Mouse (Mus musculus): ENCODE measurements around the gene Mapk8ip2. TPM values are rescaled to one million over a fixed set of nuclear protein-coding genes. Genes with fewer than 3 reads are reported as not detected.

Mapk8ip2 gene
- polyA plus RNA-seq, 1 experiment from 2014 or later, result 0.34 TPM

- H3K4me2 ChIP-seq (replicated peaks; ENCODE audit: low read depth, low read length), result no peak overlapping the region
- H3K4me3 ChIP-seq (ENCODE audit: low read length), result no peak overlapping the region
- H3K27me3 ChIP-seq (ENCODE audit: control insufficient read depth, insufficient read depth, low read length), result no peaks in the 10 kb centered on the region
- peaks cover 1% of the 10 kb centered on the region; the same call in 1 of the 2 replicates for H3K36me3 ChIP-seq (ENCODE audit: control insufficient read depth, insufficient read depth, low read length)
- H3K9me3 ChIP-seq (ENCODE audit: control insufficient read depth, low read length), result no peaks in the 10 kb centered on the region
- peaks cover 4% of the 10 kb centered on the region; the same call in 1 of the 2 replicates for H3K4me1 ChIP-seq (ENCODE audit: control insufficient read depth, insufficient read depth, low read length)
- ATAC-seq (ENCODE audit: low FRiP score, low TSS enrichment), result no peak
- H3K27ac ChIP-seq (ENCODE audit: low read depth, low read length), result no peak overlapping the region
- H3K9ac ChIP-seq (ENCODE audit: low read depth, low read length), result no peak overlapping the region
- WGBS, result 80% methylated on average over 4 of the region's 4 CpGs
Observed at GRCm38 (mm10) chr15:89432946-89433345, 20.8 kb upstream of the Mapk8ip2 start.

- no peak overlapping the region for H3K4me2 ChIP-seq (replicated peaks; ENCODE audit: low read depth, low read length)
- no peak for ATAC-seq (ENCODE audit: low FRiP score, low TSS enrichment)
- no peak overlapping the region for H3K27ac ChIP-seq (ENCODE audit: low read depth, low read length)
- H3K9ac ChIP-seq (ENCODE audit: low read depth, low read length), result no peak overlapping the region
- H3K36me3 ChIP-seq (ENCODE audit: control insufficient read depth, insufficient read depth, low read length), result no peaks in the 10 kb centered on the region
- H3K4me1 ChIP-seq (ENCODE audit: control insufficient read depth, insufficient read depth, low read length), result no peaks in the 10 kb centered on the region
- 73% methylated on average over 3 of the region's 3 CpGs for WGBS
- no peak overlapping the region for H3K4me3 ChIP-seq (ENCODE audit: low read length)
- no peaks in the 10 kb centered on the region for H3K27me3 ChIP-seq (ENCODE audit: control insufficient read depth, insufficient read depth, low read length)
- H3K9me3 ChIP-seq (ENCODE audit: control insufficient read depth, low read length), result no peaks in the 10 kb centered on the region
Observed at GRCm38 (mm10) chr15:89434136-89434535, 19.6 kb upstream of the Mapk8ip2 start.

DNA sequence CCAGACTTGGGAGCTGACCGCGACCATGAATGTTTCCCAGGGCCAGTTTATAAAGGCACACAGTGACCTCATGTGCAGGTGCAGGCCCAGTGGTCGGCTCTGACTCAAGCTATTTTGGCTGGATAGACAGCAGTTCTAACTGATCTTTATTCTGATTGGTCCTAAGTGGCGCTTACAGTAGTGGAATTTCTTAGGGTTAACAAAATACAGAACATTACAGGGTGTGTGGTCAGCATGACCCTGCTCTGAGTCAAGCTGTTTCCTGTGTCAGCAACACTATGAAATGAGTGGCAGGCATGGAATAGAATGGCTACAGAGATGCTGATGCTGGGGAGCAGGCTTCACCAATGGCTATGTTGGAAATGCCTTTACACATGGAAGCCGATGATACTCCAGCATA is 17.8 kb upstream of the Mapk8ip2 start:
- Histone ChIP-seq H3K36me3 (ENCODE audit: control insufficient read depth, insufficient read depth, low read length) (no peaks in the 10 kb centered on the region), H3K9ac (ENCODE audit: low read depth, low read length) (no peak overlapping the region), H3K27me3 (ENCODE audit: control insufficient read depth, insufficient read depth, low read length) (no peaks in the 10 kb centered on the region), H3K9me3 (ENCODE audit: control insufficient read depth, low read length) (no peaks in the 10 kb centered on the region), H3K4me1 (ENCODE audit: control insufficient read depth, insufficient read depth, low read length) (no peaks in the 10 kb centered on the region), H3K27ac (ENCODE audit: low read depth, low read length) (no peak overlapping the region), H3K4me3 (ENCODE audit: low read length) (no peak overlapping the region), H3K4me2 (replicated peaks; ENCODE audit: low read depth, low read length) (no peak overlapping the region)
- WGBS, result 84% methylated on average over 5 of the region's 5 CpGs
- ATAC-seq (ENCODE audit: low FRiP score, low TSS enrichment), result no peak

- no peak overlapping the region for H3K4me3 ChIP-seq (ENCODE audit: low read length)
- H3K27ac ChIP-seq (ENCODE audit: low read depth, low read length), result no peak overlapping the region
- no peaks in the 10 kb centered on the region for H3K4me1 ChIP-seq (ENCODE audit: control insufficient read depth, insufficient read depth, low read length)
- no peak overlapping the region for H3K9ac ChIP-seq (ENCODE audit: low read depth, low read length)
- H3K36me3 ChIP-seq (ENCODE audit: control insufficient read depth, insufficient read depth, low read length), result no peaks in the 10 kb centered on the region
- 47% methylated on average over 8 of the region's 8 CpGs for WGBS
- H3K27me3 ChIP-seq (ENCODE audit: control insufficient read depth, insufficient read depth, low read length), result no peaks in the 10 kb centered on the region
- no peak overlapping the region for H3K4me2 ChIP-seq (replicated peaks; ENCODE audit: low read depth, low read length)
- H3K9me3 ChIP-seq (ENCODE audit: control insufficient read depth, low read length), result no peaks in the 10 kb centered on the region
- no peak for ATAC-seq (ENCODE audit: low FRiP score, low TSS enrichment)
Observed at GRCm38 (mm10) chr15:89442486-89443070, 11.1 kb upstream of the Mapk8ip2 start.

DNA sequence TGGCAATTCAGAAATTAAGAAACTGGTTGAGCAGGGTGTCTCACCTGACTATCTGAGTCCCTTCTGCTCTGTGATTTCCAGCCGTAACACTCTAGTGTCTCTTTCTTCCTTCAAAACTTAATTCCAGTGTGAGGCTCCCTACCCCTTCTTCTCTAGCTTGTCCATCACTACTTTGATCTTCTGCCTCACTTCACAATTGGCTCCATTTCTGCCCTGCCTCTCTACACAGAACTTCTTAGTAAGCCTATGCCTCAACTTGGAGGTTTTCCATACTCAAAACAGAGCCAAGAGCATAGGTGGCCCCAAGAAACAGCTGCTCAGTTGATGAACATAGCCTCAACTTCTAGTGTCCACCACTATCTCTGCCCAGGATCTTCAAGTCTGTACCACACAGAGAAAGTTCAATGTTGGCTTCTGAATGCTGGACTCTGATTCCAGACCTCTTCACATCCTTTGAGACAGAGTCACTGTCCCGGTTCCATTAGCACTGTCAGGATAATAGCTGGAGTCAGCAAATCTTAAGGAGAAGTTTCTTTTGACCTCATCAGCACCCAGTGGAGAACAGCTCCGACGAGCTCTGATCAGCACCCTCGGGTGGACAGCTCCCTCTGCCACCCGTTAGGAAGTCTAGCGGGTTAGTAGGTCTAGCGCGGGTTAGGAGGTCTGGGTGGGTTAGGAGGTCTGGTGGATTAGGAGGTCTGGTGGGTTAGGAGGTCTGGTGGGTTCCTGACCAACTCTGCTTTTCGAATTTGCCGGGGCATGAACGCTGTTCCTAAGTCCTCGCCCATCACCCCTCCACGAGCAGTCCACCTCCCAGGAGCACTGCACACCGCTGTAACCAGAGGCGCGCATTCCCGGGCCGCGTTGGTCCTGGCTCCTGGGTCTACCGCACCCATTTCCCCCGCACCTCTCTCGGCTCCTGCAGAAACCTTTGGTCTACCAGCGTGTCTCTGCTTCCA is 528 bp upstream of the Mapk8ip2 start:
- ATAC-seq (ENCODE audit: low FRiP score, low TSS enrichment), result peak; percentile 80
- peak overlapping the region; percentile 93 for H3K4me2 ChIP-seq (replicated peaks; ENCODE audit: low read depth, low read length)
- no peaks in the 10 kb centered on the region for H3K9me3 ChIP-seq (ENCODE audit: control insufficient read depth, low read length)
- no peaks in the 10 kb centered on the region for H3K36me3 ChIP-seq (ENCODE audit: control insufficient read depth, insufficient read depth, low read length)
- H3K4me1 ChIP-seq (ENCODE audit: control insufficient read depth, insufficient read depth, low read length), result peaks cover 9% of the 10 kb centered on the region; the same call in 1 of the 2 replicates
- no peak overlapping the region for H3K27ac ChIP-seq (ENCODE audit: low read depth, low read length)
- 4% methylated on average over 24 of the region's 24 CpGs for WGBS
- H3K4me3 ChIP-seq (ENCODE audit: low read length), result peak overlapping the region; percentile 50
- H3K27me3 ChIP-seq (ENCODE audit: control insufficient read depth, insufficient read depth, low read length), result peaks cover 21% of the 10 kb centered on the region
- H3K9ac ChIP-seq (ENCODE audit: low read depth, low read length), result no peak overlapping the region

GRCm38 (mm10) chr15:89454857-89455256 is 1.1 kb downstream of the Mapk8ip2 start:
- H3K27ac ChIP-seq (ENCODE audit: low read depth, low read length), result no peak overlapping the region
- H3K4me1 ChIP-seq (ENCODE audit: control insufficient read depth, insufficient read depth, low read length), result peaks cover 9% of the 10 kb centered on the region; the same call in 1 of the 2 replicates
- 24% methylated on average over 4 of the region's 6 CpGs for WGBS
- ATAC-seq (ENCODE audit: low FRiP score, low TSS enrichment), result no peak
- H3K4me3 ChIP-seq (ENCODE audit: low read length), result no peak overlapping the region
- no peaks in the 10 kb centered on the region for H3K36me3 ChIP-seq (ENCODE audit: control insufficient read depth, insufficient read depth, low read length)
- peaks cover 21% of the 10 kb centered on the region for H3K27me3 ChIP-seq (ENCODE audit: control insufficient read depth, insufficient read depth, low read length)
- no peak overlapping the region for H3K9ac ChIP-seq (ENCODE audit: low read depth, low read length)
- H3K9me3 ChIP-seq (ENCODE audit: control insufficient read depth, low read length), result no peaks in the 10 kb centered on the region
- no peak overlapping the region for H3K4me2 ChIP-seq (replicated peaks; ENCODE audit: low read depth, low read length)

- H3K9me3 ChIP-seq (ENCODE audit: control insufficient read depth, low read length), result no peaks in the 10 kb centered on the region
- H3K4me2 ChIP-seq (replicated peaks; ENCODE audit: low read depth, low read length), result no peak overlapping the region
- 76% methylated on average over 6 of the region's 6 CpGs for WGBS
- H3K4me1 ChIP-seq (ENCODE audit: control insufficient read depth, insufficient read depth, low read length), result peaks cover 9% of the 10 kb centered on the region; the same call in 1 of the 2 replicates
- no peaks in the 10 kb centered on the region for H3K36me3 ChIP-seq (ENCODE audit: control insufficient read depth, insufficient read depth, low read length)
- no peak overlapping the region for H3K9ac ChIP-seq (ENCODE audit: low read depth, low read length)
- peaks cover 21% of the 10 kb centered on the region for H3K27me3 ChIP-seq (ENCODE audit: control insufficient read depth, insufficient read depth, low read length)
- H3K27ac ChIP-seq (ENCODE audit: low read depth, low read length), result no peak overlapping the region
- ATAC-seq (ENCODE audit: low FRiP score, low TSS enrichment), result no peak
- no peak overlapping the region for H3K4me3 ChIP-seq (ENCODE audit: low read length)
Observed at GRCm38 (mm10) chr15:89455642-89456041, 1.9 kb downstream of the Mapk8ip2 start.

- Histone ChIP-seq H3K9me3 (ENCODE audit: control insufficient read depth, low read length) (no peaks in the 10 kb centered on the region), H3K4me2 (replicated peaks; ENCODE audit: low read depth, low read length) (no peak overlapping the region), H3K36me3 (ENCODE audit: control insufficient read depth, insufficient read depth, low read length) (no peaks in the 10 kb centered on the region), H3K9ac (ENCODE audit: low read depth, low read length) (no peak overlapping the region), H3K27me3 (ENCODE audit: control insufficient read depth, insufficient read depth, low read length) (peaks cover 11% of the 10 kb centered on the region; the same call in 1 of the 2 replicates), H3K4me3 (ENCODE audit: low read length) (no peak overlapping the region), H3K4me1 (ENCODE audit: control insufficient read depth, insufficient read depth, low read length) (peaks cover 5% of the 10 kb centered on the region; the same call in 1 of the 2 replicates), H3K27ac (ENCODE audit: low read depth, low read length) (no peak overlapping the region)
- WGBS, result 89% methylated on average over 15 of the region's 15 CpGs
- ATAC-seq (ENCODE audit: low FRiP score, low TSS enrichment), result no peak
Observed at GRCm38 (mm10) chr15:89458942-89459341, 5.2 kb downstream of the Mapk8ip2 start.

GRCm38 (mm10) chr15:89459821-89460220 is 6.1 kb downstream of the Mapk8ip2 start:
- Histone ChIP-seq H3K27ac (ENCODE audit: low read depth, low read length) (no peak overlapping the region), H3K36me3 (ENCODE audit: control insufficient read depth, insufficient read depth, low read length) (no peaks in the 10 kb centered on the region), H3K4me3 (ENCODE audit: low read length) (no peak overlapping the region), H3K4me2 (replicated peaks; ENCODE audit: low read depth, low read length) (no peak overlapping the region), H3K9me3 (ENCODE audit: control insufficient read depth, low read length) (no peaks in the 10 kb centered on the region), H3K4me1 (ENCODE audit: control insufficient read depth, insufficient read depth, low read length) (no peaks in the 10 kb centered on the region), H3K9ac (ENCODE audit: low read depth, low read length) (no peak overlapping the region), H3K27me3 (ENCODE audit: control insufficient read depth, insufficient read depth, low read length) (peaks cover 4% of the 10 kb centered on the region; the same call in 1 of the 2 replicates)
- ATAC-seq (ENCODE audit: low FRiP score, low TSS enrichment), result no peak
- WGBS, result 79% methylated on average over 7 of the region's 7 CpGs
